Mouse (Mus musculus) spleen, adult 2 months (tissue): ENCODE results near the gene Rictor. TPM values are rescaled to one million over a fixed set of nuclear protein-coding genes. Genes with fewer than 3 reads are reported as not detected.
A peak's percentile ranks its signal among the peaks of the same experiment; 100 is the strongest.

ENCODE experiments used
- DNase-seq, 2 experiments: peaks; one replicate each; pipeline versions ENCODE4 v3.0.0 to v3.0.0-alpha.2; 2012 to 2021; ENCODE audit warnings: low spot score in 2 of 2, low read depth in 1 of 2
- H3K27ac ChIP-seq: fragments of 200-500 bp; 2 replicates; pipeline ENCODE4 v1.5.1; 2012; ENCODE audit warnings: low read length, inconsistent platforms; ENCODE audit not compliant: insufficient read depth
- H3K27me3 ChIP-seq: fragments of 200-500 bp; 2 replicates; pipeline ENCODE4 v1.6.1; 2012; ENCODE audit warnings: mild to moderate bottlenecking, moderate library complexity, low read length, inconsistent platforms; ENCODE audit not compliant: control insufficient read depth, insufficient read depth
- H3K36me3 ChIP-seq: fragments of 200-500 bp; 2 replicates; pipeline ENCODE4 v1.6.1; 2012; ENCODE audit warnings: mild to moderate bottlenecking, low read length, inconsistent platforms; ENCODE audit not compliant: control insufficient read depth, insufficient read depth
- H3K4me1 ChIP-seq: fragments of 200-500 bp; 2 replicates; pipeline ENCODE4 v1.6.1; 2011; ENCODE audit warnings: inconsistent platforms; ENCODE audit not compliant: control insufficient read depth, insufficient read depth, insufficient read length
- H3K4me3 ChIP-seq: fragments of 200-500 bp; 2 replicates; pipeline ENCODE4 v1.5.1; 2011; ENCODE audit warnings: mild to moderate bottlenecking, inconsistent platforms; ENCODE audit not compliant: insufficient read depth, insufficient read length; ENCODE audit errors: extremely low read depth
- CTCF ChIP-seq: fragments of 200-500 bp; IDR thresholded peaks from 2 replicates; pipeline ENCODE4 v1.5.1; 2011; ENCODE audit warnings: mild to moderate bottlenecking, inconsistent platforms; ENCODE audit not compliant: insufficient read depth, insufficient read length, insufficient replicate concordance; ENCODE audit errors: extremely low read depth
- POLR2A ChIP-seq: fragments of 200-500 bp; IDR thresholded peaks from 2 replicates; pipeline ENCODE4 v1.6.1; 2011; ENCODE audit warnings: low read depth, low read length, inconsistent platforms
- WGBS: fragments of 180-500 bp; shearing (Covaris S2); methylation state at CpG from one replicate; pipeline ENCODE4 v1.1.7; 2018; 5-methylcytosine and 5-hydroxymethylcytosine counted together
- polyA plus RNA-seq: library from polyadenylated mRNA; depleted of rRNA; stranded (reverse); fragments of >200 nt; gene quantifications from 2 replicates; pipeline ENCODE4 v1.2.3, GENCODE M21; 2012; rRNA removed

The Rictor gene
- polyA plus RNA-seq: 5.2 and 6.2 TPM in 2 replicates

- Histone ChIP-seq H3K27me3 (0 out of 2 replicates have a peak, but pooled peaks cover 6% of the 10 kb centered on the region), H3K4me3 (peak within 1 kb of the TSS; percentile 91), H3K27ac (peak within 1 kb of the TSS; percentile 85), H3K36me3 (no peaks in the 10 kb centered on the region), H3K4me1 (peaks cover 4% of the 10 kb centered on the region)
- peak; percentile 51 for TF ChIP-seq POLR2A
- TF ChIP-seq CTCF: no peak
- DNase-seq: peak; percentile 67 to 86
- WGBS: under 1% methylated on average over 61 of the region's 82 CpGs
Measured at GRCm38 (mm10) chr15:6707936-6708525, at the start of gene Rictor. TSS of gene Rictor (plus strand) at chr15:6708379.

DNA sequence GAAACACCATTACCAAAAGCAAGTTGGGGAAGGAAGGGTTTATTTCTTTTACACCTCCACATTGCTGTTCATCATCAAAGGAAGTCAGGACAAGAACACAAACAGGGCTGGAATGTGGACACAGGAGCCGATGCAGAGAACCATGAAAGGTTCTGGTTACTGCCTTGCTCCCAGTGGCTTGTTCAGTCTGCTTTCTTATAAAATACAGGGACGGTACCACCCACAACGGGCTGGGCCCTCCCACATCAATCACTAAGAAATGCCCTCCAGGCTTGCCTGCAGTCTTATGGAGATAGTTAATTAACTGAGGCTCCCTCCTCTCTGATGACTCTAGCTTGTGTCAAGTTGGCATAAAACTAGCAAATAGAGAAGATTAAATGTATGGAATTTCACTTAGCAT, 46.2 kb upstream of the Rictor start:
- Histone ChIP-seq H3K27me3 (no peaks in the 10 kb centered on the region), H3K36me3 (peaks cover 3% of the 10 kb centered on the region; the same call in 1 of the 2 replicates), H3K27ac (no peak overlapping the region)

GRCm38 (mm10) chr15:6663991-6664390, 44.2 kb upstream of the Rictor start:
- Histone ChIP-seq H3K27me3 (no peaks in the 10 kb centered on the region), H3K4me1 (no peaks in the 10 kb centered on the region), H3K4me3 (no peak overlapping the region), H3K27ac (no peak overlapping the region), H3K36me3 (peaks cover 3% of the 10 kb centered on the region; the same call in 1 of the 2 replicates)
- TF ChIP-seq CTCF (no peak), POLR2A (no peak)
- WGBS: 85% methylated on average over 7 of the region's 7 CpGs
- no peak for DNase-seq

More for the DNA sequence above, 46.2 kb upstream of the Rictor start:
- TF ChIP-seq CTCF: no peak
- TF ChIP-seq POLR2A: no peak
- DNase-seq: no peak
- no peaks in the 10 kb centered on the region for H3K4me1 ChIP-seq
- no peak overlapping the region for H3K4me3 ChIP-seq
- 89% methylated on average over 3 of the region's 3 CpGs for WGBS

DNA sequence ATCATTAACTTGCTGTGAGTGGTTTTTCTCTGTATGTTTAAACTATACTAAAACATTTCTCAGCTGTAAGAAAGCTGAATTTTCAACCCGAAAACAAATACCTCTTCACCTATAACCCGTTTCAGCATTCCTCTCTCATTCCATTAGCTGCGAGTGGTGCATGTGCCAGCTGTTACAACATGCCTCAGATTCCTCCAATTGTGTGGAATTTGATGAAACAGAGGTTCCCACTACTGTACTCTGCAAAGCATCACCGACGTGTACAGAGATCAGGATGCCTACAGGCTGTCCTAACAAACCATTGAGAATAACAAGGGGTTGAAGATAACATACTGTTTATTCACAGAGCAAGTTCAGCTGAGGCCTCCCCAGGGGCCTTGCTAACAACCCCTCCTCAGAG, 42.1 kb upstream of the Rictor start:
- 71% methylated on average over 5 of the region's 5 CpGs for WGBS
- no peak for TF ChIP-seq CTCF
- no peak for TF ChIP-seq POLR2A
- no peaks in the 10 kb centered on the region for H3K4me1 ChIP-seq
- H3K27me3 ChIP-seq: no peaks in the 10 kb centered on the region
- H3K27ac ChIP-seq: no peak overlapping the region
- H3K36me3 ChIP-seq: peaks cover 3% of the 10 kb centered on the region; the same call in 1 of the 2 replicates
- H3K4me3 ChIP-seq: no peak overlapping the region
- no peak for DNase-seq

- no peak for TF ChIP-seq CTCF
- TF ChIP-seq POLR2A: no peak
- 72% methylated on average over 14 of the region's 14 CpGs for WGBS
Measured at GRCm38 (mm10) chr15:6668793-6669437, 39.3 kb upstream of the Rictor start.

GRCm38 (mm10) chr15:6678479-6678878, 29.7 kb upstream of the Rictor start:
- H3K4me1 ChIP-seq: no peaks in the 10 kb centered on the region
- 82% methylated on average over 2 of the region's 2 CpGs for WGBS
- H3K4me3 ChIP-seq: no peak overlapping the region
- no peak overlapping the region for H3K27ac ChIP-seq
- no peaks in the 10 kb centered on the region for H3K36me3 ChIP-seq
- no peaks in the 10 kb centered on the region for H3K27me3 ChIP-seq
- TF ChIP-seq POLR2A (no peak), CTCF (no peak)
- DNase-seq: no peak

More at GRCm38 (mm10) chr15:6668793-6669437, 39.3 kb upstream of the Rictor start:
- H3K4me3 ChIP-seq: no peak overlapping the region
- no peak for DNase-seq
- no peaks in the 10 kb centered on the region for H3K36me3 ChIP-seq
- no peaks in the 10 kb centered on the region for H3K4me1 ChIP-seq
- no peaks in the 10 kb centered on the region for H3K27me3 ChIP-seq
- H3K27ac ChIP-seq: no peak overlapping the region

DNA sequence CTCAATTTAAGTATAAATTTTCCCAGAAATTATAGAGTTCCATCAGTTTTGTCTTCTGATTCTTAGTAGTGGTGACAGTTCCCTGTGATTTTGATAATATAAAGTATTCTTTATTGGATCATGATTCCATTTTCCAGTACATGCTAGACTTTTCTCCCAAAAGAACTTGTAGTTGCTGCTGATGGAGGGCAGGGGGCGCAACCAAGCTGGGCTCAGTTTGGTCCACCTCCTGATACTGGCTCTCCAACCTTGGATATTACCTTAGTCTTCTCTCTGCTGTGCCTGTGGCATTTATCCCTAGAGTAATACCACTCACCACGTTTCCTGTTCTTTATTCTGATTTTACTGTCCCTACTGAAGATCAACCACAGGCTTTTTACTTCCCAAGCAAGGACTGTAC, 6.0 kb upstream of the Rictor start:
- WGBS: 39% methylated on average over 2 of the region's 2 CpGs
- Histone ChIP-seq H3K36me3 (no peaks in the 10 kb centered on the region), H3K4me3 (no peak overlapping the region), H3K27ac (no peak overlapping the region), H3K4me1 (no peaks in the 10 kb centered on the region), H3K27me3 (0 out of 2 replicates have a peak, but pooled peaks cover 3% of the 10 kb centered on the region)
- TF ChIP-seq POLR2A: no peak
- TF ChIP-seq CTCF: peak; percentile 36; the same call in 1 of the 2 replicates
- peak in 1 of 2 experiments; percentile 16 for DNase-seq
